Mouse (Mus musculus): ENCODE data around the gene Pax9.

GRCm38 (mm10) chr12:56691427-56692079 lies at the start of gene Pax9:
- TF ChIP-seq GATA1 (IDR thresholded peaks at IDR 0.05; ENCODE audit: borderline replicate concordance, low read length): no peak
- TF ChIP-seq CTCF (IDR thresholded peaks at IDR 0.05; ENCODE audit: low read depth, low read length): no peak
- TF ChIP-seq GATA2 (IDR thresholded peaks at IDR 0.05; ENCODE audit: borderline replicate concordance, low read depth, low read length): no peak
- TF ChIP-seq TAL1 (conservative IDR thresholded peaks at IDR 0.05; ENCODE audit: low read depth, low read length): no peak

Measured in G1E (cell line).